Mouse (Mus musculus) myocyte (in vitro differentiated cells): ENCODE data around the gene Zfp277.

Experiments
- CEBPB ChIP-seq: IDR thresholded peaks from 2 replicates; pipeline ENCODE4 v1.6.1; 2011; ENCODE audit warnings: mild to moderate bottlenecking, moderate library complexity; ENCODE audit not compliant: poor library complexity, insufficient read depth, severe bottlenecking
- E2F4 ChIP-seq: IDR thresholded peaks from one replicate; pipeline ENCODE4 v1.6.1; 2011; ENCODE audit warnings: mild to moderate bottlenecking, control low read depth, moderate library complexity; ENCODE audit not compliant: insufficient read depth
- MAX ChIP-seq: IDR thresholded peaks from one replicate; pipeline ENCODE4 v1.6.1; 2011; ENCODE audit warnings: low read depth, mild to moderate bottlenecking, control low read depth
- MYOG ChIP-seq, 3 experiments: IDR thresholded peaks; one replicate each; pipeline ENCODE4 v1.6.1; 2011; ENCODE audit warnings: control low read depth in 2 of 3, low read depth in 2 of 3, mild to moderate bottlenecking in 2 of 3; ENCODE audit not compliant: insufficient read length in 2 of 3, control insufficient read depth in 1 of 3, insufficient read depth in 1 of 3
- POLR2A ChIP-seq: IDR thresholded peaks from one replicate; pipeline ENCODE4 v1.6.1; 2011; ENCODE audit warnings: low read depth, mild to moderate bottlenecking, control low read depth, moderate library complexity; ENCODE audit not compliant: insufficient read length
- POLR2AphosphoS2 ChIP-seq: IDR thresholded peaks from one replicate; pipeline ENCODE4 v1.6.1; 2011; ENCODE audit warnings: low read depth, control low read depth; ENCODE audit not compliant: insufficient read length
- REST ChIP-seq: IDR thresholded peaks from one replicate; pipeline ENCODE4 v1.6.1; 2011; ENCODE audit warnings: mild to moderate bottlenecking, control low read depth, moderate library complexity; ENCODE audit not compliant: insufficient read depth, insufficient read length
- TCF12 ChIP-seq: IDR thresholded peaks from one replicate; pipeline ENCODE4 v1.6.1; 2011; ENCODE audit warnings: mild to moderate bottlenecking, control low read depth; ENCODE audit not compliant: poor library complexity, insufficient read depth, severe bottlenecking
- USF1 ChIP-seq: IDR thresholded peaks from one replicate; pipeline ENCODE4 v1.6.1; 2011; ENCODE audit warnings: low read depth, mild to moderate bottlenecking, control low read depth, moderate library complexity

DNA sequence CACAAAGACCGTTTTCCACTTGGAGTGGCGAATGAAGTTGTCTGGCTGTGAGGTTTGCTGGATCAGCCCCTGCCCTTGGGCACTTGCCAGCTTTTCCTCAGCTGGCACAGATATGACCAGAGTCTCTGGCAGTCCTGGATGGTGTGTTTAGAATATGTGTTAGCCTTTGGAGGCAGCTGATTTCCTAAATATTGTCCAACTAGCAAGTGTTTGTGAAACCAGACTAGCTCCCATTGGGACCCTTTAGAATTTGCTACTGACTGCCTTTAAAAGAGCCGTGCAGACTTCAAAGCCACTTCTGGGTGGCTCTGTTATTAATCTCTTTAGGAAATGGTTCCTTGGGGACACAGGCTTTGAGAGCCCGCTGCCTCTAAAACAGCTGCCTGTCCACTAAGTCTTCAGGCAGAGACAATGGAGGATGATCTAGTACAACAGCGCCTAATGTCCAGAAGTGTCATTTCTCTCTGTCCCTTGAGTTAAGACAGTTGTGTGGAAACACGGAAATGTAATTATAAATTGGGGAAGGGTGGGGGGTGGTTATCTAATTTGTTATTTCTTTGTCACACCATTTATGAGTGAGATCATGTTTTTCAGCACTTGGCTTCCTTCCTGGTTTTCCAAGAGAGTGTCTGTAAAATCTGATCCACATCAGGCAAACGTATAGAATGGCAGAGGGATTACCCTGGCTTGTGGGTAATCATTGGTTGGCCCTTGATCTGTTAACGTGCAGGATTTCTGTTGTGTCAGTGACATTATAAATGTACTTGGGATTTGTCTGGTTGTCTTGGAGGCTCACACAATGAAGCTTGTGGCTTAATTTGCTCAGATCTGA is 32.1 kb upstream of the Zfp277 start:
- TF ChIP-seq MYOG (IDR thresholded peaks at IDR 0.05; ENCODE audit: control insufficient read depth in 1 of 3, insufficient read depth in 1 of 3, insufficient read length in 2 of 3, low read depth in 2 of 3): no peak
- no peak for TF ChIP-seq E2F4
- no peak for TF ChIP-seq POLR2AphosphoS2
- TF ChIP-seq POLR2A: no peak
- TF ChIP-seq USF1: no peak
- no peak for TF ChIP-seq MAX
- TF ChIP-seq REST: no peak
- TF ChIP-seq TCF12: no peak
- TF ChIP-seq CEBPB: no peak
